Mouse (Mus musculus) right cerebral cortex, postnatal 36 days (tissue): ENCODE data around the gene 4930432K21Rik.
A peak's percentile ranks its signal among the peaks of the same experiment; 100 is the strongest.

Experiments
- DNase-seq, 2 experiments: peaks; one replicate each; pipeline ENCODE4 v3.0.0; 2022; ENCODE audit warnings: low spot score in 2 of 2, mixed read lengths in 1 of 2

The 4930432K21Rik gene

DNA sequence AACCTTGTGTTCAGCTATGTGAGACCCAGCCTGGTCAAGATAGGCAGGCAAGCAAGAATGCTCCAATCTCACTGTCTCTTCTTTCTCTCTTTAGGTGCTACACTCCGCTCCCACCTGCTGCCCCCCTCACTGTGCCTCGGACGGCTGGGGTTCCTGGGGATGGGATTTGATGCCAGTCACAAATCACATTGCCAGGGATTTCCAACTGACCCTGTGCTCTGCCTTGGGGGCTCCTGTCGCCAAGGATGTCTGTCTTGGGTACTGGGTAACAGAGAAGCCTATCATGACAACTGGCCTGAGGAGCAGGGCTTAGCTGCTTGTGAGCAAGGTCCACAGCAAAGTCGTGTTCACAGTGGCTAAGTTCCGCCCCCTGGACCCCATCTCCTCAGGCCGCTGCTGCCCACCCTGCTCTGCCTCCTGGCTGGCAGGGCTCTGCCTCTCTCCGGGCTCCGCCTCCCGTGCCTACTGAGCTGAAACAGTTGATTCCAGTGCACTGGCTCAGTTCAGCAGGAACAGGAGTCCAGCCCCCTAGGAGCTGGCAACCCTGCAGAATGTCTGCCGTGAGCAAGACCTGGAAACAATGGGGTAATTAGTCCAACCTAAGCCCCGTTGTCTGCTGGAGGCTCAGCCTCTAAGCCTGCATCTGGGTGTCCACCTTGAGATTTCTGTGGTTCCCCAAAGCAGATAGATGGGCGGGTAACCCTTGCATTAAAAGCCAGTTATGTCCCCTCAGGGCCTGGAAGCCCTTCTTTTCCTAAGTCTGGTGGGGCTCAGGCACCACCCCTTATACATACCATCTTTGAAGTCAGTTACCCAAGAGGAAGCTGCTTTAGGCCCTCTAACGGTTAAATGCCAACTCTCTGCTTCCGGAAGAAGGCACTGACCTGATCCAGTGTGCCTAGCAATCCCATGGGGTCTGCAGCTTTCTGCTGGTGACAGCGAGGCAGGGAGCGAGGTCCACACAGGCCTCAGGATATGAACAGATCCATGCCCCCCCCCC lies 60.9 kb downstream of the 4930432K21Rik start:
- no peak for DNase-seq

DNA sequence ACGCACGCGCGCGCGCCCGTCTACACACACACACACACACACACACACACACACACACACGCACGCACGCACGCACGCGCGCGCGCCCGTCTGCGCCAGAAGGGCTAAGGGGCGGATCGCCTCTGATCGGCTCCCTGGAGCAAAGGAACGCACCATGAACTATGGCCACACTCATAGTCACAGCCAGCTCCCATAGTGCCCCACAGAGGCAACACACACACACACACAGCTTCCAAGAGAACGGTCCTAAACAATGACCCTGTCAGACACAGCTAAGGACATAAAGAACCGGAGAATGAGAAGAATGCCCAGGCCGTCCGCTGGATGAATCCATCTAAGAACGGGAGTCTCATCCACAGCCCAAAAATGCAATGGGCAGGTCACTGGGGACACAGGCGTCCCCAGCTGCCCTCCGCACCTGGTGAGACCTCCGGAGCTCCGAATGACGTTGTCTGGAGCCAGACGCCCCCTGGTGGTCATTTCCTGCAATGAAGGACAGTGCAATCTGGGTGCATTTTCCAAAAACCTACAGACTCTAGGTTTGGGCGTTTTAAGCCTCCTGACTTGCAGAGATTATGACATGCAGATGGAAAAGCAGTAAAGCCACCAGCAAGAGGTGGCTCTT lies 62.5 kb downstream of the 4930432K21Rik start:
- DNase-seq, result peak; percentile 66 to 69

DNA sequence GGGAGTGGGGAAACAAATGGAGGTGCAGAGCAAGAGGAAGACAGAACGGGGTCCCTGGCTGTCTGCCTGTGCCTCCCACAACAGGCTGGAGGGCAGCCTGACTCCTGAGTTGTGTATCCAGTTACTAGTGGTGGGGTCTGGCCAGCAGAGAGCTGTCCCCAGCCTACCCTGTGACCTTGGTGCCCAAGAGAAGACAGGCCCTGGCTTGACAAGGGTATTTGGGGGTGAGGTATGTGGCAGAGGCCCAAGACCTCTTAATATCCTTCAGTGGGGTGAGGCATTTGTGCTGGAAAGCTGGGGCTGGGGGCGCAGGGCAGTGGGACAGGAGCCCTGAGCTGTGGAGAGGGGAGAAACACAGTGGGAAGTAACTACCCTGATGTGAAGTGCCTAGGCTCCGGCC lies 63.4 kb downstream of the 4930432K21Rik start:
- DNase-seq, result no peak

DNA sequence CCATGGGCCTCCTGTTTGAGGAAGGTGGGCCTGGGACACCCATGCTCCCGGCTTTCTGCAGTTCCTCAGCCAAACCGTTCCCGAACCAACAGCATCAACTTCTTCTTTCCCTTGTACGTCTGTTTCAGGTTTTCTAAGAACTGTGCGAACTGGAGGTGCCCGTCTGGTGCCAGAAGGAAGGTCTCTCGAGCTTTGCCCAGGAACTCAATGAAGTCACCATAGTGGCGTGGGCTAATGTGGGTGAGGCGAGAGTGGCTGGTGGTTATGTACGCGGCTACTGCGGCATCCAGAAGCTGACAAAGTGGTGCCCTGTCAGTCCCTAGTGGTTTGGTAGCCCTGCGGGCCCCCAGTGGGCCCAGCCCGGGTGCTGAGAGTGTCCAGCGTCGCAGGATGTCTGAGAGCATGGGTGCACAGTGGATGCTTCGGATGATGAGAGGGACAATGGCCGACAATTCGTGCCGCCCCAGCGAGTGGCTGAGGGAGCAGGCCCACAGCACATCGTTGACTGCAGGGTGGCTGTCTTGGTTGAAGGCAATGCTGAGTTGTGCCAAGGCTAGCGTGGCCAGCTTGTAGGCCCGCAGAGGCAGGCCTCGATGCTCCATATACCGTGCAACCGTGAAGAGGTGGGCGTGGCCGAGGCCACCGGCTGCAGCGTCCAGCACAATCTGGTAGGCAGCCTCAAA lies 64.2 kb downstream of the 4930432K21Rik start:
- DNase-seq, result no peak

DNA sequence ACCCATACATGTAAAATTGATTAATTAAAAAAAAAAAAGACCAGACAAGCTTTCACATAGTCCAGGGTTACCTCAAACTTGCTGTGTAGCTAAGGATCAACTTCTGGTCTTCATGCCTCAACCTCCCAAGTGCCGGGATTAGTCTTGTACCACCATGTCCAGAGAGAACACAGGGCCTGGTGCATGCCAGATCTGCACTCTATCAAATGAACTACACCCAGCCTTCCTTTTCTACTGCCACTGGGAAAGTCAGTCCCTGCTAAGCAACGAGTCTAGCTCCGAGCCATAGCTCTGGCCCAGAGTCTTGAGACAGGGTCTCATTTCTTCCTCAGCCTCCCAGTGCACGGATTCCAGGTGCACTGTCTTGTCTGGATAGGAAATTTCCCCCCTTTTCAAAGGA lies 65.5 kb downstream of the 4930432K21Rik start:
- no peak for DNase-seq

DNA sequence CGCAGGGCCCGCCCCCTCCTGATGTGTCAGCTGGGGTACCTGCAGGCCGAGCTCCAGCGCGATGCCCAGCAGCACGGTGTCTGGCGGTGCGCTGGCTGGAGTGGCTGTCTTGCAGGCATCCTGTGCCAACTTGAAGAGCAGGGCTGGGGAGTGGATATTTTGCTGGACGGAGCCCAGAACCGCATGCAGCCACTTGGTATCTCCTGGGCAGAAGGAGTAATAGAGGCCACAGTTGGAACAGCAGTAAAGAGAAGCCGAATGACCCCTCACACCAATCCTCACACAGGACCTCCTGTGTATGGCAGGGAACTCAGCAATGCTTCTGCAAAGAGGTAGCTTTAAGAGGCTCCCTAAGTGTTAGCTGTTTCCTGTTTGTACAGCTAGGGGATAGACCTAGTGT lies 69.4 kb downstream of the 4930432K21Rik start:
- no peak for DNase-seq

DNA sequence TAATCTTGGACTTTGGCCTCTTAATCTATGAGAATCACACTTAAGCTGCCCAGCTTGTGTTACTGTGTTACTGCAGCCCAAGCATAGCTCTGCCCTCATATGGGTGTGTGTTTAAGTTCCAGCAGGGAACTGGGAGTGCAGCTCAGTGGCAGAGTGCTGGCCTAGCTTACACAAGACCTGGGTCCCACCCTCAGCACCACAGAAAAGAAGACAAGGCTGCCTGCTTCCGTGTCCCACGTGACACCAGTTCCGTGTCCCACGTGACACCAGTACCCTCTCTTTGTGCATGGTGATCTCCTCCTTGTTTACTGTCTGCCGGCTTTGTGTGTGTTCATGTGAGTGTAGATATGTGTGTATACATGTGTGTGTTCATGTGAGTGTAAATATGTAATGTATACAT lies 70.3 kb downstream of the 4930432K21Rik start:
- DNase-seq, result no peak

DNA sequence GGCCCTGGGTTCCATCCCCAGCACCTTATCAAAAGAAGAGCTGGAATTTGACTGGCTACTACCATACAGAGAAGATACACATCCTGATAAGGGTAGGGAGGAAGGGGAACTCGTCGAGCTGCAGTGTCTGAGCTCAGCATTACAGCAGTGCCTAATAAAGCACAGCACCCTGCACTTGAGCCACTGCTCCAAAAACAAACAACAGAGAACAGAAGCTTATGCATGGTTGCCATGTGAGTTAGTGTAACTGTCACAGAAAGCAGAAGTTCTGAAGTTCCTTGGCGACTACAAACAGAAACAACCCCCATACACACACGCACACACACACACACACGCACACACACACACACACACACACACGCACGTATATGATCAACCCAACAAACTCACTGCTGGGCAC lies 72.3 kb downstream of the 4930432K21Rik start:
- DNase-seq, result no peak
